Mouse (Mus musculus) left cerebral cortex, postnatal 10 days (tissue): ENCODE data around the gene Gm26620. TPM values are rescaled to one million over a fixed set of nuclear protein-coding genes. Genes with fewer than 3 reads are reported as not detected.

Experiments used
- DNase-seq, 2 experiments: peaks; one replicate each; pipeline ENCODE4 v3.0.0; 2021 to 2022; ENCODE audit warnings: low spot score in 2 of 2, mixed read lengths in 1 of 2; ENCODE audit errors: extremely low spot score in 1 of 2
- intact Hi-C: fragments of 180-260 bp; cut with DNase I; formaldehyde crosslinking; loops from one replicate; pipeline ENCODE4 v1.15.1; 2025
- total RNA-seq, 2 experiments: library from RNA; stranded (reverse); gene quantifications; 2 replicates each; pipeline ENCODE4 v1.2.3; 2021

Gene Gm26620
- under 1 TPM; 0.45 to 0.58 TPM for total RNA-seq

GRCm38 (mm10) chr1:170884978-170885561, at the start of gene Gm26620, which contains the start of gene Dusp12:
Gm26620 (plus strand) TSS chr1:170885065.
Dusp12 (minus strand) TSS chr1:170885540.
- intact Hi-C loops: no loop called here
- peak; percentile 85 to 91 for DNase-seq

GRCm38 (mm10) chr1:170839685-170840084, 45.2 kb upstream of the Gm26620 start:
- peak in 1 of 2 experiments; percentile 33 for DNase-seq
- intact Hi-C loops: loop anchor here (2.0 kb wide), 2 partner anchors 207 to 549 kb away; no protein-coding TSS in a partner anchor

- no peak for DNase-seq
- intact Hi-C loops: no loop called here
Observed at GRCm38 (mm10) chr1:170844380-170844779, 40.5 kb upstream of the Gm26620 start.

GRCm38 (mm10) chr1:170845448-170846307, 39.2 kb upstream of the Gm26620 start:
- intact Hi-C loops: no loop called here
- no peak for DNase-seq

- DNase-seq: no peak
- intact Hi-C loops: no loop called here
Observed at GRCm38 (mm10) chr1:170850007-170850406, 34.9 kb upstream of the Gm26620 start.

- intact Hi-C loops: no loop called here
- no peak for DNase-seq
Observed at GRCm38 (mm10) chr1:170850637-170851624, 33.9 kb upstream of the Gm26620 start.

- intact Hi-C loops: no loop called here
- DNase-seq: no peak
Observed at GRCm38 (mm10) chr1:170853604-170854003, 31.3 kb upstream of the Gm26620 start.

- intact Hi-C loops: no loop called here
- no peak for DNase-seq
Observed at GRCm38 (mm10) chr1:170855056-170855760, 29.7 kb upstream of the Gm26620 start.

GRCm38 (mm10) chr1:170857369-170857768, 27.5 kb upstream of the Gm26620 start:
- no peak for DNase-seq
- intact Hi-C loops: no loop called here

- intact Hi-C loops: no loop called here
- no peak for DNase-seq
Observed at GRCm38 (mm10) chr1:170858872-170859271, 26.0 kb upstream of the Gm26620 start.

- intact Hi-C loops: no loop called here
- DNase-seq: no peak
Observed at GRCm38 (mm10) chr1:170861671-170862434, 23.0 kb upstream of the Gm26620 start.

GRCm38 (mm10) chr1:170862435-170862717, 22.5 kb upstream of the Gm26620 start:
- intact Hi-C loops: no loop called here
- DNase-seq: no peak

GRCm38 (mm10) chr1:170863033-170863432, 21.8 kb upstream of the Gm26620 start:
- no peak for DNase-seq
- intact Hi-C loops: no loop called here

GRCm38 (mm10) chr1:170864234-170864633, 20.6 kb upstream of the Gm26620 start:
- DNase-seq: no peak
- intact Hi-C loops: no loop called here

- no peak for DNase-seq
- intact Hi-C loops: no loop called here
Observed at GRCm38 (mm10) chr1:170864754-170865153, 20.1 kb upstream of the Gm26620 start.

- intact Hi-C loops: no loop called here
- no peak for DNase-seq
Observed at GRCm38 (mm10) chr1:170865406-170865805, 19.5 kb upstream of the Gm26620 start.

- intact Hi-C loops: no loop called here
- no peak for DNase-seq
Observed at GRCm38 (mm10) chr1:170866992-170867690, 17.7 kb upstream of the Gm26620 start.
